Mouse (Mus musculus) heart, postnatal 0 days (tissue): Measurements from ENCODE around the gene Dnajb6.

Experiments
- CTCF ChIP-seq: IDR thresholded peaks from 2 replicates; pipeline ENCODE4 v1.5.1; 2016; ENCODE audit warnings: antibody characterized with exemption, control low read depth, low read depth
- EP300 ChIP-seq: IDR thresholded peaks from 2 replicates; pipeline ENCODE4 v1.6.1; 2016; ENCODE audit warnings: antibody characterized with exemption, low read depth

GRCm38 (mm10) chr5:29808940-29809339 lies 73.5 kb downstream of the Dnajb6 start:
- TF ChIP-seq CTCF (no peak), EP300 (no peak)
